Mouse (Mus musculus) gastrocnemius, postnatal 14 days (tissue): ENCODE results near the gene Ptch1. TPM values are rescaled to one million over a fixed set of nuclear protein-coding genes. Genes with fewer than 3 reads are reported as not detected.

Experiments used
- DNase-seq: peaks from one replicate; pipeline ENCODE4 v3.0.0; 2021; ENCODE audit warnings: mixed read lengths
- intact Hi-C: fragments of 180-260 bp; cut with DNase I; formaldehyde crosslinking; loops from one replicate; pipeline ENCODE4 v1.15.1; 2025; ENCODE audit warnings: low total_unique reads
- long read RNA-seq, 2 experiments: library from polyadenylated mRNA; stranded (forward); transcript quantifications; one replicate each; pipeline ENCODE4 v2.0.0; 2021
- total RNA-seq, 2 experiments: library from RNA; stranded (reverse); gene quantifications; 2 replicates each; pipeline ENCODE4 v1.2.3; 2021

Ptch1 gene
- 10 to 100 TPM; 10.3 to 15.2 TPM for total RNA-seq
- long read RNA-seq, experiment 1, partial matches to known transcripts: 1 of 3 reads
- long read RNA-seq, experiment 1, other reads (novel, unspliced or antisense): 2 of 3 reads
- long read RNA-seq, experiment 2, full-length matches to known transcripts: 1 of 6 reads
- long read RNA-seq, experiment 2, partial matches to known transcripts: 1 of 6 reads
- long read RNA-seq, experiment 2, other reads (novel, unspliced or antisense): 4 of 6 reads

DNA sequence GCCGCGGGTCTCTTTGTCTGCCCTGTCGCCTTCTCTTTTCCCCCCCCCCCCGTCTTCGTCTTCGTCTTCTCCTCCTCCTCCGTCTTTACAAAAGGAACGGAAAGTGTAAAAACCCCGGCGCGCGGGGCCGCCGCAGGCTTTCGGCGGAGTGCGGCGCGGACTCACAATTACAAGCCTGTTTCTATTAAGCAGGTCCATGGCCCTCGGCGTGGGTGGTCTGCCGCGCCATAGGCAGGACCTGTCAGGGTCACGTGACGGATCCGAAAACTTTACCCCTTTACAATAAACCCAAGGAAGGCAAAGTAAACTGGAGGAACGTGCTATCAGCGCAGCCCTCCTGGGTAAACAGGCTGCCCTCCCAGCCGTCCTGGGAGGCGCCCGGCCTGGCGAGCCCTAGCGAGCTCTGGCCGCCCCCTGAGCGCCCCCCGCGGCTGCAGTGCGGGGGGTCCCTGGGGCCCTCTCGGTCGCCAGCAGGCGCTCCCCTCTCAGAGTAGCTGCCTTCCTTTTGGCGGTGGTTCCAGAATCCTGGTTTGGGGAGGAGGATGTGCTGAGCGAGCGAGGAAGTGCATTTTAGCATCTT lies at the start of gene Ptch1:
Ptch1 (minus strand) TSS at position 343 of the 580 bp plus-strand sequence.
- intact Hi-C loops: loop anchor here (10.0 kb wide), 2 partner anchors 241 to 461 kb away; partner anchors contain the start of gene Ercc6l2
- peak; percentile 13 for DNase-seq

DNA sequence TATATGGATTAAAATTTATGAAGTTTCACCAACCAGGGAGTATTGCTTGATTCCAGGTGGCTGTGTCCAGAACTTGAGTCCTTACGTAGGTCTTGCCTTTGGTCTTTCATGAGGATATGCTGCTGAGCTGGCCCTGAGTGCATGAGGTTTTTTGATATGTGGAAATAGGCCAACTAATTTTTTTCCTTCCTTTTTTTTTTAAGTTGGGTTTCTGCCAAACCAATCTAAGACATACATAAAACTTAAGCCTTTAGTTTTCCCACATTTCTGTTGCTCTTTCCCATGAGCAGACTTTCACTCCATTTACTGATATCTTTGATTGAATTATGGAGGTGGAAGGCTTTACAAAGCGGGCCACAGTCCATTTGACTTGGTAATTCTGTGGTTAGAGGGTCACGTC lies 47.9 kb upstream of the Ptch1 start:
- no peak for DNase-seq
- intact Hi-C loops: no loop called here

DNA sequence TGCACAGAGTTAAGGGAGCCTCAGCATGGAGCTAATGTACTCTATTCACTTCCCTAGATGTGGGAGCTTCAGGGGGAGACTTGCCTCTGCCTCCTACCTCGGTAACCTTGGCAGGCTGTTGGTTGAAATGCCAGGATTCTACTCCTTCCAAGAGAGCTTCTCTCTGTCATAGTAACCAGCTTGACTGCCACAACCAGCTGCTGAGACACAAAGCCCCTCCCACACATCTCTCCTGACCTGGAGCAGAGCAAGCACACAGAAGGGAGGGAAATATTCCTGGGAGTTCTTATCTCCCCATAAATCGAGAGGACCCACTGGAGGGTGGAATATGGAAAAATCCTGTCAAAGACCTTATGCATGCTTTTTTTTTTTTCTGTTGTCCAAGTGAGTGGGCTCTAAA lies 39.8 kb upstream of the Ptch1 start:
- intact Hi-C loops: no loop called here
- DNase-seq: no peak

DNA sequence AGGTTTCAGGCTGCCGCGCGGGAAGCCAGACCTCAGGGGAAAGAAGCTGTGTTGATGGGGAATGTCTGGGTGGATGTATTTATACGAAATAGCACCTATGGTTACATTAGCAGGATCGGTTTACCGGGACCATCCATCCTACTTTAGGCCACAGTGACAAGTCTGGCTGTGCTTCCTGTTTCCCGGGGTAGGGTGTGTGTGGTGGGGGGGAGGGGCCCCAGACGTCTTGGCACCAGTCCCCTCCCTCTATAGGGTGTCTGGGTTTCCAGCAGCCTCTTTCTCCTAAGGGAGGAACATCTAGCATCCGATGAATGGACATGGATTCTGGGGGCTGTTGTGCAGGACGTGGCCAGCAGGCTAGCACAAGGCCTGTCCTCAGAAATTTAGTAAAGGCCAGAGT lies 36.3 kb upstream of the Ptch1 start:
- no peak for DNase-seq
- intact Hi-C loops: no loop called here

DNA sequence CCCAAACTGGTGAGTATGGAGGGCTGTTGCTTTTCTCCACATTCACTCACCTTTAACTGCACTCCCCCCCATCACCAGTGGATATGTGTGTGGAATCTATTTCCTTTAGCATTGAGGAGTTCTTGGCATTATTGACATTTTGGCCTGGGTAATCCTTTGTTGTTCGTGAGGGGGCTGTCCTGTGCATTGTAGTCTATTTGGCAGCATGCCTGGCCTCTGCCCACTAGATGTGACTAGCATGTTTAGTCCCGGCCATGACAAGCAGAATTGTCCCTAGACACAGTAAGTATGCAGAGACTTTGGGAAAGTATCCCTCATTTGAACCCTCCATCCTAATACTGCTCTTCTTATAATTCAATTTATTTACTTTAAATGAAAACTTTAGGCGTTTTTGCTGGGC lies 24.2 kb upstream of the Ptch1 start:
- intact Hi-C loops: no loop called here
- no peak for DNase-seq

DNA sequence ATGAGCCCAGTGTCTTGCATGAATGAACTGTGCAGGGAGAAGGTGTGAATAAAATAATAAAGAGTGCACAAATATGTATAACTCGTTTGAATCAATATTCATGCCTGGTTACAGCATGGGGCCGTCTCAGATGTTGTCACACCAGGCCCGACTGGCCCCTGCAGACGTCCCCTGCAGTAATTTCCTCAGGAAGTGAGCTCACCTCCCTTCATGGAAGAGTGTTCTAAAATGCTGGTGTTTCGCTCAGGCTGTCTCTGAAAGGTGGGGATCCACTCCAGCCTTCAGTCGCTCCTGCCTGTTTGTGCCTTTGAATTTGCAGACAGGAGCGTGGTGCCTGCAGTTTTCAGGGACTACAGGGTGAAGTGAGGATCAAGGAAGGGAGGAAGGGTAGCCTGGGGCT lies 22.5 kb upstream of the Ptch1 start:
- intact Hi-C loops: no loop called here
- DNase-seq: no peak

DNA sequence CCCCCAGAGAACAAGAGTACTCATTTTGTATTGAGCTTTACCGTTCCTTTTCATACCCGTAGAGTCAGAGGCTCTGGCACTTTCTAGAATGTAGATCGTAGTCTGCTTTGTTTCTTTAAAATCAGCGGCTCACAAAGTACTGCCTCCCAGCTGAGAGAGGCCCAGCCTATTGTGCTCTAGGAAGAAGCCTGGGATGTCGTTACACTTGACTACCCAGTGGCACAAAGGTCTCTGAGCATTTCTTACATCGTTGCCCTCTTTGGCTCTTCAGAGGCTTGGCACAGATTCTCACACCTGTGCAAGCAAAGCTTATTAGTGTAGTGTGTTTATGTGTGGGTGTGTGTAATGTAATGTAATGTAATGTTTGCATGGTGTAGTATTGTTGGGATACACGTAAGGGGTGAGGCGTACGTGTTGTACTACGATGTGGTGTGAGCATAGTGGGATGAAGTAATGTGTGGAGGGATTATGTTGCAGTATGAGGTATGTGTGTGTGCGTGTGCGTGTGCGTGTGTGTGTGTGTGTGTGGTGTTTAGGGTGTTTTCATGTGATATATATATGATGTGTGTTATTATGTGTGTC lies 20.2 kb upstream of the Ptch1 start:
- intact Hi-C loops: no loop called here
- DNase-seq: no peak

DNA sequence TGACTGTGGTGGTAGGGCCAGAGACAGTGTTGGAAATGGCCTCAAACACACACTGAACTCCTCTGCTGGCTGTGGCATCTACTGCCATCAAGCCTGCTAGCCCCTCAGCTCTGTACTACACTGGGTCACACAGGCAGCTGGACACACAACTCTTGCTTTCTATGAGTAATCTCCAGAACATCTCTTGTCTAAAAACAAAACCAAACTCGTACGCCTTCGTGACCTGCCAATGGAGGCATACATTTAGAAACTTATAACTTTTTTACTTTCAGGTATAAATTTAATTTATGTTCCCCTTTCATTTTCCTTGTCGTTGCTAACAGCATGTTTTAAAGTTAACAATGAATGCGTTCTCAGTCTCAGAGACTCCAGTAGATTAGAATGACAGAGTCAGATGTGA lies 19.4 kb upstream of the Ptch1 start:
- DNase-seq: no peak
- intact Hi-C loops: no loop called here

DNA sequence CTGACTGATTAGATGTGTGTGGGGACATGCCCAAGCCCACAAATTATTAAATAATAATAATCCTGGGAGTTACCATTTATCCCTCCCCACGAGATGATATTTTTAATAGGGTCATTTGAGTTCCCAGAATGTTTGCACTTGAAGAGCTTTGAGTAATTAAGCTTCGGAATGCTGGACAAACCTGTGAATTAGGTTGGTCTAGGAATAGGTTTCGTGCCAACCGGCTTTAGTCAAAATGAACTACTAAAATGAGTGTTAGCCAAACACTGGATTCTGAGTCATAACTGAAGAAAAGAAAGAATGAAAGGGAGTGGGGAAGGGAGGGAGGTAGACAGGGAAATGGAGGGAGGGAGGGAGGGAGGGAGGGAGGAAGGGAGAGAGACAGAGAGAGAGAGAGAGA lies 1.2 kb upstream of the Ptch1 start:
- no peak for DNase-seq
- intact Hi-C loops: loop anchor here (10.0 kb wide), 2 partner anchors 240 to 460 kb away; partner anchors contain the start of gene Ercc6l2

DNA sequence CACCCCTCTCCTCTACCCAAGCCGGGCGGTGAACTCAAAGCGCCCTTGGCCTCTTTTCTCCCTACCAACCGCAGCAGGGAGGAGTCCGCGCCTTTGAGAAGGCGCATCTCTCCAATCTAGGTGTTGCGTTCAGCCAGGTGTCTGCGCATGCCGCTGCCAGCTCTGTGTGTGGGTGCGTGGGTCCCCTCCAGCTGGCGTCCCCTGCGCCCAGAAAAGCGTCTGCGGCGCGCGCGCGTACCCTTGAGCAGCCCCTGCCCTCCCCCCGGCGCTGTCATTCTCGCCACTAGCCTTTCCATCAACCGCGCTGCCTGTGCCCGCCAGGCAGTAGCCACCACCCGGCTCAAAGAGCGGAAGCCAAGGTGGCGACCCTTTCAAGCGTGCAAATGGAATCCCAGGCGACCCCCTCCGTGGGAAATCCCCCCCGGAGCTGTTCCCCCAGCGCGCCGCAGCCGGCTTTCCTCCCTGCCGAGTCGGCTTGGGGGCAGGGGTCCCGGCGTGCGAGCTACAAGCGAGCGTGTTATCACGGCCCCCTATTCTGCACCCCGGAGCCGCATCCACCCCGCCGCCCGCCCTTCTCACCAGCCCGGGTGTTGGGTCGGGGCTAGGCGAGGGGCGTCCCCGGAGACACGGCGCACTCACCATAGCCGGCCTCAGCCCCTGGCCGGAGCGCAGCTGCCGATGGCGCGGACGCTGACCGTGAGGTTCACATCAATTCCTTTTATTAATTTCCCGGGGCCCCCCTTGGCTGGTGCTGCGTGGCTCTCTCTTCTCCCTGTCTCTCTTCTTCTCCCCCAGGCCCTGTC lies 744 bp downstream of the Ptch1 start:
- peak; percentile 20 for DNase-seq
- intact Hi-C loops: loop anchor here (10.0 kb wide), 2 partner anchors 242 to 462 kb away; partner anchors contain the start of gene Ercc6l2

DNA sequence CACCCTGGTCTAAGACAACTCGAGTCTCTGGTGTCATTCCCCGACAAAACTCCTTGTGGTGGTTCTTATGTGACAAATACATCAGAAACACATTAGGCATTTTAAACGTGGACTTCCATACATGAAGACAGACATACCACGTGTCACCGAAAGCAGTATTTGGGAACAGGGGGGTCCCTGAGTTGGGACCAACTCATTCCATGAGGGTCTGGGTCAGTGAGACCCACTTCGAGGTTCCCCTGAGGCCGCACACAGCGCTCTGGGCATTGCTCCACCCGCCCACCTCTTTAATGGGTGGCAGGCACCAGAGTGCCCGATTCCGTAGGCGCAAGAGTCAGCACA lies 1.3 kb downstream of the Ptch1 start:
- intact Hi-C loops: loop anchor here (10.0 kb wide), 2 partner anchors 243 to 463 kb away; partner anchors contain the start of gene Ercc6l2
- DNase-seq: no peak

DNA sequence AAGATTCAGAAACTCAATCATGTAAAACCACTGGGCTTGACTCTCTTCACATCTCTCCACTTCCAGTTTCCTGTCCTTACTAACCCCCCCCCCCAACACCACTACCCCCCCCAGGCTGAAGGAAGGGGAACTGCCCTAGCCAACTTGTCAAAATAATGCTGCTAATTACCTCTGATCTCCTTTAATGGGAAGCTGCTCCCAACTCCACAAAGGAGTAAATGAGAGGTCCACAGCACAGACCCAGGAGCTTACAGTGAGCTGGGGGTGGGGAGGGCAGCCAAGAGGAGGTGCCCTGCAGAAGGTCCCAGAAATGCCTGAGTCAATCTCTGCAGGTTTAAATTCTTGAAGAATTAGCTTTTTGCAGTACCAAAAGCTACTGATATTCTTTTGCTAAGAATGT lies 2.9 kb downstream of the Ptch1 start:
- no peak for DNase-seq
- intact Hi-C loops: loop anchor here (10.0 kb wide), 2 partner anchors 244 to 464 kb away; partner anchors contain the start of gene Ercc6l2

DNA sequence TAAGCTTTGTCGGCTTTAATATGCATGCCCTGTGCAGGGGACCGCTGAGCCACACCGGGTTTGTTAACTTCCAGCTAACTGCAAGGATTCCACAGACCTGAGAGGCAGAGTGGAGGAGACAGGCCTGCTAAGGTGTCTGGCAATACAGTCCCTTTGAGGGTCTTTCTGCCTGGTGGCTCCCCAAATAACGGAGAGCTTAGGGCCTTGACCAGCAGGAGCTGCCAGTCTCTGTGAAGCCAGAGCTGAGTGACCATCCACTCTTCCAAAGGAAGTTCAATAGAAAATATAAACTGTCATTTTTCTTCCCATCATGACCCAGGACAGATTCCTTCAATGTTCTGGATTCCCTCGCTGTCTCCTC lies 4.0 kb downstream of the Ptch1 start:
- intact Hi-C loops: no loop called here
- no peak for DNase-seq

DNA sequence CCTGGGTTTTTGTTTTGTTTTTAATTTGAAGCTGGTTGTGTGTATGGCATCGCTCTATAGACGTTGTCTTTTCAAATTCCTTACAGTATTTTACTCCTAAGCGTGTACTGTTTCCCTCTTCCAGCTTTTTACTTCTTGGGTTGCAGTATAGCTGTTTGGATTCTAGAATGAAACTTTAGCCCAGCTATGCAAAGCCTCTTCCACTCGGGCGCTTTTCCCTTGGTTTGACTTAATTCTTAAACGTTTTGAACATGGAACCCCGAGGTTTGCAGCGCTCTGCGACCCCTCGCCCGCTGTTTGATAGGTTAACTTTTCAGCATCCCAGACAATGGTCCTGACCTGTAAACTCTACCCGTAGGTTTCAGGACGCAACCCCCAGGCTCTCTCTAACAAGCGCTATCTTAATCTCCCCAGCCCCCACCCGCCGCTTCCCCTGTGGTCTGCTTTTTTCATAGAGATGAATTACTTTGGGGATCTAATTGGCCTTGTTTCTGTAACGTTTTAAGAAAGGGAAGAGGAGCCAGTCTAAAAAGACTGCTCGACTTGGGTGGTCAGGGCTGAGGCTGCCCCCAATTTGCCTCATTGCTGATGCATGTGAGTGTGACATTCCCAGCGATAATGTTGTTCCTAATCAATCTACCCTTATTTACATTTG lies 4.5 kb downstream of the Ptch1 start:
- intact Hi-C loops: no loop called here
- DNase-seq: no peak

DNA sequence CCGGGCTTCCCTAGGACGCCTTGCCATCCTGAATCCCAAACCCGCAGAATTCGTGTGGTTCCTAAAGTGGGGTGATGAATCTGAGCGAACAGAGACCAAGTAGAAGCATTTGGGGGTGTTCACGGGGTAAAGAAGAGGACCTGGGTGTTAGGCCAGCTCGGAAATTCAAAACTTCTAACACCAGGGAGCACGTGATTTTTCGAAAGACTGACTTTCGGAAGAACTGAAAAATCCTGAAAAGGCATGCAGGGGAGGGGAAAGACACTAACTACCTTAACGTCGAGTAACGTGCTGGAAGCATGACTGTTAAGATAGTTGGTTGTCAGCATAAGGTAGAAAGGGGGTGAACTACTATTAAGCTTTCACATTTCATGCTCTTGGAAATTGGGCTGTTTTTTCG lies 5.1 kb downstream of the Ptch1 start:
- DNase-seq: no peak
- intact Hi-C loops: no loop called here

DNA sequence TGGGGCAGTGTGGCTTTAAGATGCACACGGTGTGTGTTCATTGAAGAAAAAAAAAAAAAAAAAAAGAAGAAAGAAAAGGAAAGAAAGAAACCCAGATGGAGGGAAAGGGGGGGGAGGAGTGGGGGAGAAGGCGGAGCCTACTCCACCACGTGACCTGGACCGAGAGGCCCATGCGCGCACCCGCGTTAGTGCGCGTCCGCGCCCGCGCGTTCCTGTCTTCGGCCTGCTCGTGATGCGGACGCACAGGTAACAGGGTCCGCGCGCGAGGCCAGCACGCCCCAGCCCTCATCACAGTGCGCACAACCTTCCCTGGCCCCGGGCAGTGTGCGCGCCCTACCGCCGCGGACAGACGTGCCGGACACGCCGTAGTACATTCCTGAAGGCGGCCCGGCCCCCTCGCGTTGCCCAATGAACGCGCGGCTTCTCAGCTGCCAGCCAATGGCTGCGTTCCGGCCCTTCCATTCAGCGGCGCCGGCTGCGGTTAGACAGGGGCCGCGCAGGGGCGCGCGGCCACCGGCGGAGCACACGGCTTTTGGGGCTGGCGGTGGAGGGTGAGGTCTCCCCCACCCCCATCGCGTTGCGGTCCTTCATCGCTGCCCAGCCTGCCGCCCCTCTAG lies 5.6 kb downstream of the Ptch1 start:
- intact Hi-C loops: no loop called here
- peak; percentile 95 for DNase-seq

DNA sequence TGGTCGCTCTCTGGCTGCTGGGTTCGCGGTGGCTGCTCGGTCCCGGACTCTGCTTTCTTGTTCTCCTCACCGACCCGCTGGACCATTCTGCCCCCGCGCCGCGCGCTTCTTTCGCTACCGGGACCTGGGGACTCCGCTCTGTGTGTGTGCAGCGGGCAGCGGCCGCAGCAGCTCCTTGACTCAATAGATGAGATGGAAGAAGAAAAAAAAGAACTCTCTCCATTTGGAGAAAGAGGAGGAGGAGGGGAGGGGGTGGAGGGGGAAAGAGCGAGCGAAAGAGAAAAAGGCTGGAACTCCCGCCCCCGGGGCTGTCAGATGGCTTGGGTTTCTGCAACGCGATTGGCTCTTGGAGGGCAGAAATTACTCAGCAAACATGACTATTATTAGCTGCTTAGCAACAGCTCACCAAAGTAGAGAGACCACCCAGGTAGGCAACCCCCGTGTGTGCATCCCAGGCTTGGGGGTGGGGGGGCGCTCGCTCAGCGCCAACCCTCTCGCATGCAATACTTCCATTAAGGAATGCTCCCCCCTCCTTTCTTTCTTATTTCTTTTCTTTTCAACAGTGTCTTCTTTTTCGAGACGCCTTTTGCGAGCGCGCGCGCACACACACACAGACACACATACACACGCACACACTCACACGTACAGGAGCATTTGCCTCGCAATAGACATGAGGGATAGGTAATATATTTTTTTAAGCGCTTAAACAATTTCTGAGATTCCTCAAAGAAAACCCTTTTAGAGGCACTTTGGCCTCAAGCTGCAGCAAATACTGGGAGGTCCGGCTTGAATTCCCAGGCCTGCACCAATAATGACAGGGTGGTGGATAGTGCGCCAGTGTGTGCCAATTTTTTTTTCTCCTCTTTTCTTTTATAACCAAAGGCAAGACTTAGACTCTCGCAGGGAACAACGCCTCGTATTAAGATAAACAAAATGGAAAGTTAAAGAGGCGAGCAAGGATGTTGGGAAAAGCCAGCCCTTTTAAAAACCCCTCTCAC lies 7.1 kb downstream of the Ptch1 start:
- intact Hi-C loops: no loop called here
- DNase-seq: peak; percentile 81

DNA sequence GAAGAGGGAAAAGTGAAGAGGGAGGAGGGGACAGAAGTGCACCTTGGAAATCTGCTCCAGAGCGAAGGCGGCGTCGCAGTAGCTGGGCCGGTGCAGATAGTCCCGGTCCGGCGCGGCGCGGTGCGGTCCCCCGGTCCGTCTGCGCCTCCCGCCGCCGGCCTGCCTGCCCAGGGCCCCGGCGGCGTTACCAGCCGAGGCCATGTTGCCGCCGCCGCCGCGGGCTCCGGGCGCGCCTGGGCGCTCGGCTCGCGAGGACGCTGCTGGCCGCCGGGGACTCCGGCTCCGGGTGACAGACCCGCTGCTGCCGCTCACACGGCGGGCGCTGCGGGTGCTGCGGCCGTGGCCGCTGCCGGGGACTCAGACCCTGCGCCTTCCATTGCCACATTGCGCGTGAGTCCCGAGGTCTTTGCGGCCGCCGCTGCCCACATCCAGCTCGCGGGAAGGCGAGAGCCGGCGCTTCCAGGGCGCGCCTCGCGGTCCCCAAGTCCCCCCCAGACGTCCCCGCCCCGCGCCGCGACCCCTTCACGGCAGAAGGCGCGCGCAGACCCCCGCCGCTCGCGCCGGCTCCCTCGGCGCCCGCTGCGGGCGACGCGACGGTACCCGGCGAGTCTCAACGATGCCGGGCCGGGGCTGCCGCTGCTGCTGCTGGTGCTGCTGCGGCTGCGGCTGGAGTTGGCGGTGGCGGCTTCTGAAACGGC lies 7.9 kb downstream of the Ptch1 start:
- peak; percentile 39 for DNase-seq
- intact Hi-C loops: no loop called here
